Mouse (Mus musculus) embryonic facial prominence, embryonic 15.5 days (tissue): ENCODE measurements around the gene Gsdme. TPM values are rescaled to one million over a fixed set of nuclear protein-coding genes. Genes with fewer than 3 reads are reported as not detected.

Source experiments
- ATAC-seq: fragments of 200-750 bp; cut with Nextera tagmentation; 2 replicates; pipeline ENCODE4 v1.8.0; 2017; ENCODE audit warnings: low read depth, moderate TSS enrichment; ENCODE audit not compliant: insufficient number of reproducible peaks, low FRiP score, low TSS enrichment
- H3K27ac ChIP-seq: fragments of 300-500 bp; sonication (generic); replicated peaks from 2 replicates; pipeline ENCODE4 v1.5.1; 2015; ENCODE audit warnings: mild to moderate bottlenecking, inconsistent platforms
- H3K27me3 ChIP-seq: fragments of 300-500 bp; sonication (generic); 2 replicates; pipeline ENCODE4 v1.6.1; 2015; ENCODE audit warnings: inconsistent platforms
- H3K36me3 ChIP-seq: fragments of 300-500 bp; sonication (generic); 2 replicates; pipeline ENCODE4 v1.6.1; 2015; ENCODE audit warnings: mild to moderate bottlenecking, inconsistent platforms
- H3K4me1 ChIP-seq: fragments of 300-500 bp; sonication (generic); 2 replicates; pipeline ENCODE4 v1.6.1; 2015; ENCODE audit warnings: inconsistent platforms
- H3K4me2 ChIP-seq: fragments of 300-500 bp; sonication (generic); replicated peaks from 2 replicates; pipeline ENCODE4 v1.6.1; 2015; ENCODE audit warnings: mild to moderate bottlenecking, inconsistent platforms
- H3K4me3 ChIP-seq: fragments of 300-500 bp; sonication (generic); replicated peaks from 2 replicates; pipeline ENCODE4 v1.5.1; 2015; ENCODE audit warnings: mild to moderate bottlenecking, inconsistent platforms
- H3K9ac ChIP-seq: fragments of 300-500 bp; sonication (generic); 2 replicates; pipeline ENCODE4 v1.6.1; 2015; ENCODE audit warnings: inconsistent platforms
- H3K9me3 ChIP-seq: fragments of 300-500 bp; sonication (generic); replicated peaks from 2 replicates; pipeline ENCODE4 v1.6.1; 2016; ENCODE audit warnings: inconsistent platforms
- WGBS: fragments of 180-500 bp; shearing (Covaris S2); methylation state at CpG from one replicate; pipeline ENCODE4 v1.1.7; 2015; 5-methylcytosine and 5-hydroxymethylcytosine counted together
- polyA plus RNA-seq: library from polyadenylated mRNA; unstranded; fragments of >200 nt; fragmentation: Nextera tagmentation; extraction: Ambion mirVana; gene quantifications from 2 replicates; pipeline ENCODE4 v1.2.1, GENCODE M21; 2015

Gsdme gene
- polyA plus RNA-seq: 30.7 and 31.0 TPM in 2 replicates

- 84% methylated on average over 6 of the region's 6 CpGs for WGBS
- H3K27me3 ChIP-seq: no peaks in the 10 kb centered on the region
These were observed at the start of gene Gsdme for GRCm38 (mm10) chr6:50263670-50264069. Gene Gsdme, minus strand, starts transcription at chr6:50263862.

GRCm38 (mm10) chr6:50312647-50313046, 49.0 kb upstream of the Gsdme start:
- Histone ChIP-seq H3K9ac (no peak overlapping the region), H3K4me2 (no peak overlapping the region), H3K27ac (no peak overlapping the region), H3K4me3 (no peak overlapping the region), H3K27me3 (no peaks in the 10 kb centered on the region), H3K36me3 (peaks cover 5% of the 10 kb centered on the region; the same call in 1 of the 2 replicates), H3K4me1 (no peaks in the 10 kb centered on the region; the same call in 1 of the 2 replicates), H3K9me3 (no peaks in the 10 kb centered on the region)
- ATAC-seq: peak; percentile 69
- 42% methylated on average over 4 of the region's 4 CpGs for WGBS

More at GRCm38 (mm10) chr6:50263670-50264069, at the start of gene Gsdme:
- 0 out of 2 replicates have a peak within 1 kb of the TSS, but pooled peaks have one; percentile 73 for H3K4me2 ChIP-seq
- no peaks in the 10 kb centered on the region for H3K36me3 ChIP-seq
- no peaks in the 10 kb centered on the region for H3K9me3 ChIP-seq
- H3K4me1 ChIP-seq: peaks cover 13% of the 10 kb centered on the region
- H3K9ac ChIP-seq: no peak within 1 kb of the TSS
- no peak for ATAC-seq
- no peak within 1 kb of the TSS for H3K4me3 ChIP-seq
- H3K27ac ChIP-seq: no peak within 1 kb of the TSS

GRCm38 (mm10) chr6:50309019-50309418, 45.4 kb upstream of the Gsdme start:
- no peak overlapping the region for H3K4me3 ChIP-seq
- no peak overlapping the region for H3K4me2 ChIP-seq
- 27% methylated on average over 6 of the region's 6 CpGs for WGBS
- no peaks in the 10 kb centered on the region for H3K27me3 ChIP-seq
- 0 out of 2 replicates have a peak, but pooled peaks cover 4% of the 10 kb centered on the region for H3K4me1 ChIP-seq
- no peaks in the 10 kb centered on the region for H3K9me3 ChIP-seq
- no peak overlapping the region for H3K27ac ChIP-seq
- H3K9ac ChIP-seq: no peak overlapping the region
- ATAC-seq: no peak
- H3K36me3 ChIP-seq: peaks cover 12% of the 10 kb centered on the region; the same call in 1 of the 2 replicates

GRCm38 (mm10) chr6:50306625-50307024, 43.0 kb upstream of the Gsdme start:
- Histone ChIP-seq H3K9ac (no peak overlapping the region), H3K9me3 (no peaks in the 10 kb centered on the region), H3K4me3 (no peak overlapping the region), H3K27me3 (no peaks in the 10 kb centered on the region), H3K4me1 (0 out of 2 replicates have a peak, but pooled peaks cover 6% of the 10 kb centered on the region), H3K36me3 (peaks cover 12% of the 10 kb centered on the region; the same call in 1 of the 2 replicates), H3K27ac (no peak overlapping the region), H3K4me2 (no peak overlapping the region)
- WGBS: 73% methylated on average over 4 of the region's 4 CpGs
- ATAC-seq: no peak

GRCm38 (mm10) chr6:50304949-50305491, 41.4 kb upstream of the Gsdme start:
- no peak for ATAC-seq
- H3K9me3 ChIP-seq: no peaks in the 10 kb centered on the region
- WGBS: 53% methylated on average over 4 of the region's 4 CpGs
- peaks cover 12% of the 10 kb centered on the region; the same call in 1 of the 2 replicates for H3K36me3 ChIP-seq
- no peak overlapping the region for H3K9ac ChIP-seq
- no peaks in the 10 kb centered on the region for H3K27me3 ChIP-seq
- no peak overlapping the region for H3K4me3 ChIP-seq
- H3K4me1 ChIP-seq: 0 out of 2 replicates have a peak, but pooled peaks cover 6% of the 10 kb centered on the region
- no peak overlapping the region for H3K4me2 ChIP-seq
- no peak overlapping the region for H3K27ac ChIP-seq

GRCm38 (mm10) chr6:50301121-50301520, 37.5 kb upstream of the Gsdme start:
- H3K4me1 ChIP-seq: 0 out of 2 replicates have a peak, but pooled peaks cover 6% of the 10 kb centered on the region
- no peak overlapping the region for H3K4me3 ChIP-seq
- no peak overlapping the region for H3K9ac ChIP-seq
- H3K27me3 ChIP-seq: no peaks in the 10 kb centered on the region
- 88% methylated on average over 7 of the region's 7 CpGs for WGBS
- H3K4me2 ChIP-seq: no peak overlapping the region
- no peak overlapping the region for H3K27ac ChIP-seq
- H3K36me3 ChIP-seq: 0 out of 2 replicates have a peak, but pooled peaks cover 4% of the 10 kb centered on the region
- ATAC-seq: no peak
- H3K9me3 ChIP-seq: no peaks in the 10 kb centered on the region

GRCm38 (mm10) chr6:50300622-50301021, 37.0 kb upstream of the Gsdme start:
- 0 out of 2 replicates have a peak, but pooled peaks cover 6% of the 10 kb centered on the region for H3K4me1 ChIP-seq
- no peak overlapping the region for H3K9ac ChIP-seq
- 73% methylated on average over 6 of the region's 6 CpGs for WGBS
- no peak overlapping the region for H3K4me3 ChIP-seq
- H3K36me3 ChIP-seq: no peaks in the 10 kb centered on the region
- H3K27ac ChIP-seq: no peak overlapping the region
- H3K27me3 ChIP-seq: no peaks in the 10 kb centered on the region
- H3K4me2 ChIP-seq: no peak overlapping the region
- no peaks in the 10 kb centered on the region for H3K9me3 ChIP-seq
- no peak for ATAC-seq

- Histone ChIP-seq H3K4me2 (no peak overlapping the region), H3K27ac (no peak overlapping the region), H3K4me3 (no peak overlapping the region), H3K36me3 (no peaks in the 10 kb centered on the region), H3K4me1 (0 out of 2 replicates have a peak, but pooled peaks cover 2% of the 10 kb centered on the region), H3K9me3 (no peaks in the 10 kb centered on the region), H3K27me3 (no peaks in the 10 kb centered on the region), H3K9ac (no peak overlapping the region)
- 66% methylated on average over 7 of the region's 7 CpGs for WGBS
- no peak for ATAC-seq
These were observed 35.4 kb upstream of the Gsdme start for GRCm38 (mm10) chr6:50299071-50299470.

GRCm38 (mm10) chr6:50297671-50298070, 34.0 kb upstream of the Gsdme start:
- Histone ChIP-seq H3K4me1 (no peaks in the 10 kb centered on the region), H3K4me3 (no peak overlapping the region), H3K9me3 (no peaks in the 10 kb centered on the region), H3K27ac (no peak overlapping the region), H3K36me3 (no peaks in the 10 kb centered on the region), H3K9ac (no peak overlapping the region), H3K27me3 (no peaks in the 10 kb centered on the region), H3K4me2 (no peak overlapping the region)
- 85% methylated on average over 9 of the region's 9 CpGs for WGBS
- no peak for ATAC-seq

GRCm38 (mm10) chr6:50295136-50295535, 31.5 kb upstream of the Gsdme start:
- Histone ChIP-seq H3K36me3 (no peaks in the 10 kb centered on the region), H3K4me3 (no peak overlapping the region), H3K27ac (no peak overlapping the region), H3K4me1 (no peaks in the 10 kb centered on the region), H3K9me3 (no peaks in the 10 kb centered on the region), H3K27me3 (no peaks in the 10 kb centered on the region), H3K4me2 (no peak overlapping the region), H3K9ac (no peak overlapping the region)
- ATAC-seq: no peak
- WGBS: 65% methylated on average over 10 of the region's 10 CpGs

GRCm38 (mm10) chr6:50294128-50294527, 30.5 kb upstream of the Gsdme start:
- H3K27me3 ChIP-seq: no peaks in the 10 kb centered on the region
- H3K9me3 ChIP-seq: no peaks in the 10 kb centered on the region
- ATAC-seq: no peak
- H3K36me3 ChIP-seq: no peaks in the 10 kb centered on the region
- H3K4me2 ChIP-seq: no peak overlapping the region
- H3K27ac ChIP-seq: no peak overlapping the region
- no peaks in the 10 kb centered on the region for H3K4me1 ChIP-seq
- WGBS: 47% methylated on average over 1 of the region's 1 CpGs
- no peak overlapping the region for H3K9ac ChIP-seq
- no peak overlapping the region for H3K4me3 ChIP-seq

- no peak overlapping the region for H3K4me3 ChIP-seq
- H3K9me3 ChIP-seq: no peaks in the 10 kb centered on the region
- H3K4me1 ChIP-seq: no peaks in the 10 kb centered on the region
- no peak for ATAC-seq
- H3K9ac ChIP-seq: no peak overlapping the region
- H3K36me3 ChIP-seq: no peaks in the 10 kb centered on the region
- no peak overlapping the region for H3K27ac ChIP-seq
- no peak overlapping the region for H3K4me2 ChIP-seq
- no peaks in the 10 kb centered on the region for H3K27me3 ChIP-seq
- 83% methylated on average over 4 of the region's 4 CpGs for WGBS
These were observed 28.0 kb upstream of the Gsdme start for GRCm38 (mm10) chr6:50291650-50292049.
